Mouse (Mus musculus) hindbrain, embryonic 13.5 days (tissue): ENCODE results near the gene Slc6a20b. TPM values are rescaled to one million over a fixed set of nuclear protein-coding genes. Genes with fewer than 3 reads are reported as not detected.

Source experiments
- ATAC-seq: fragments of 200-750 bp; cut with Nextera tagmentation; 2 replicates; pipeline ENCODE4 v1.8.0; 2017; ENCODE audit warnings: moderate TSS enrichment; ENCODE audit not compliant: low FRiP score
- H3K27ac ChIP-seq: fragments of 300-500 bp; sonication (generic); 2 replicates; pipeline ENCODE4 v1.5.1; 2015; ENCODE audit warnings: inconsistent platforms, mild to moderate bottlenecking, moderate library complexity
- H3K27me3 ChIP-seq: fragments of 300-500 bp; sonication (generic); 2 replicates; pipeline ENCODE4 v1.6.1; 2015; ENCODE audit warnings: mild to moderate bottlenecking, inconsistent platforms
- H3K36me3 ChIP-seq: fragments of 300-500 bp; sonication (generic); 2 replicates; pipeline ENCODE4 v1.6.1; 2015; ENCODE audit warnings: mild to moderate bottlenecking, inconsistent platforms
- H3K4me1 ChIP-seq: fragments of 300-500 bp; sonication (generic); replicated peaks from 2 replicates; pipeline ENCODE4 v1.6.1; 2015; ENCODE audit warnings: inconsistent platforms
- H3K4me2 ChIP-seq: fragments of 300-500 bp; sonication (generic); 2 replicates; pipeline ENCODE4 v1.6.1; 2015; ENCODE audit warnings: inconsistent platforms, mild to moderate bottlenecking, moderate library complexity
- H3K4me3 ChIP-seq: fragments of 300-500 bp; sonication (generic); 2 replicates; pipeline ENCODE4 v1.5.1; 2015; ENCODE audit warnings: mild to moderate bottlenecking, inconsistent platforms
- H3K9ac ChIP-seq: fragments of 300-500 bp; sonication (generic); 2 replicates; pipeline ENCODE4 v1.6.1; 2015; ENCODE audit warnings: mild to moderate bottlenecking, inconsistent platforms
- H3K9me3 ChIP-seq: fragments of 300-500 bp; sonication (generic); 2 replicates; pipeline ENCODE4 v1.6.1; 2016; ENCODE audit warnings: inconsistent platforms
- WGBS: fragments of 180-500 bp; shearing (Covaris S2); methylation state at CpG from one replicate; pipeline ENCODE4 v1.1.7; 2015; 5-methylcytosine and 5-hydroxymethylcytosine counted together
- polyA plus RNA-seq: library from polyadenylated mRNA; unstranded; fragments of >200 nt; fragmentation: Nextera tagmentation; extraction: Ambion mirVana; gene quantifications from 2 replicates; pipeline ENCODE4 v1.2.1, GENCODE M21; 2015

The Slc6a20b gene
- polyA plus RNA-seq, 1 experiment from 2014 or later = 0.34 TPM

DNA sequence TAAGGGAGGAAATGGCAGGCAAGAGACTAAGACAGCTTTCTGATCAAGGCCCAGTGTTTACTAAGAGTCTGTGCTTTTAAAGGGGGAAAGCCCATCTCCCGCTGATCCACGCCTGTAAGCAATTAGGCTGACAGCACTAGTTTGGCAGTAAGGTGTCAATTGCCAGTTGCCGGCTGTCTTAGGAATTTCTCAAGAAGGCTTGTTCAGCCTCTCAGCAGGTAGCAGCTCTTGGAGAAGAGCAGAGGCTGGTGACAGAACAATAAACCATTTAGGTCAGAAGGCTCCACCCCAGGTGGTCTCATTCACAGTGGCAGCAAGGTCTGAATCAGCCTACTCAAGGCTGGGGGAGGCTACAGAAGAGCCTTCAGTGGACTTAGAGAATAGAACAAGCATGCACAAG is 77.8 kb downstream of the Slc6a20b start:
- 9% methylated on average over 3 of the region's 3 CpGs for WGBS
- no peak overlapping the region for H3K4me2 ChIP-seq
- H3K9ac ChIP-seq = no peak overlapping the region
- H3K36me3 ChIP-seq = peaks cover 86% of the 10 kb centered on the region
- no peaks in the 10 kb centered on the region for H3K9me3 ChIP-seq
- no peak overlapping the region for H3K4me3 ChIP-seq
- H3K27ac ChIP-seq = no peak overlapping the region
- no peaks in the 10 kb centered on the region for H3K27me3 ChIP-seq
- no peaks in the 10 kb centered on the region for H3K4me1 ChIP-seq
- no peak for ATAC-seq

Other genes starting within 250 kb of the Slc6a20b start
- 17.3 and 18.1 TPM in 2 replicates for gene Limd1, start 153.9 kb downstream of the Slc6a20b start, polyA plus RNA-seq
- gene Sacm1l, start 102.8 kb downstream of the Slc6a20b start, polyA plus RNA-seq = 50.4 and 52.4 TPM in 2 replicates
- gene Ccr9, start 45.9 kb upstream of the Slc6a20b start, polyA plus RNA-seq = 0.23 and 0.48 TPM in 2 replicates
- gene Slc6a20a, start 46.3 kb upstream of the Slc6a20b start, polyA plus RNA-seq = 5.6 and 6.3 TPM in 2 replicates
- gene Lztfl1, start 85.1 kb upstream of the Slc6a20b start, polyA plus RNA-seq = 57.2 and 60.3 TPM in 2 replicates
- gene Cxcr6, start 173.9 kb upstream of the Slc6a20b start, polyA plus RNA-seq = 0.12 TPM in 1 of 2 replicates, not detected in the other
- gene Fyco1, start 219.3 kb upstream of the Slc6a20b start, polyA plus RNA-seq = 11.7 and 12.0 TPM in 2 replicates
- 0.08 and 0.17 TPM in 2 replicates for gene Xcr1, start 229.5 kb upstream of the Slc6a20b start, polyA plus RNA-seq